Mouse (Mus musculus) gastrocnemius, postnatal 14 days (tissue): ENCODE data around the gene Gng8. TPM values are rescaled to one million over a fixed set of nuclear protein-coding genes. Genes with fewer than 3 reads are reported as not detected.

ENCODE experiments used
- DNase-seq: peaks from one replicate; pipeline ENCODE4 v3.0.0; 2021; ENCODE audit warnings: mixed read lengths
- intact Hi-C: fragments of 180-260 bp; cut with DNase I; formaldehyde crosslinking; loops from one replicate; pipeline ENCODE4 v1.15.1; 2025; ENCODE audit warnings: low total_unique reads
- total RNA-seq, 2 experiments: library from RNA; stranded (reverse); gene quantifications; 2 replicates each; pipeline ENCODE4 v1.2.3; 2021

Gene Gng8
- total RNA-seq, 2 experiments from 2014 or later = 0.47 to 0.66 TPM

GRCm38 (mm10) chr7:16944061-16944807 lies 52.6 kb downstream of the Gng8 start, which contains the start of gene Pnmal2:
TSS of gene Pnmal2 (plus strand) at chr7:16944682.
- intact Hi-C loops = no loop called here
- DNase-seq = peak; percentile 86

- no peak for DNase-seq
- intact Hi-C loops = no loop called here
Observed at GRCm38 (mm10) chr7:16944808-16945315, 53.3 kb downstream of the Gng8 start.

Other genes with a start within 250 kb of the Gng8 start
- gene Ceacam15, start 216.1 kb upstream of the Gng8 start, total RNA-seq = not detected
- gene Ceacam9, start 169.9 kb upstream of the Gng8 start, total RNA-seq = not detected
- gene Ap2s1, start 153.4 kb upstream of the Gng8 start, total RNA-seq = 10 to 100 TPM; 62.5 to 62.9 TPM
- 10 to 100 TPM; 25.4 to 27.0 TPM for gene Slc1a5, start 110.4 kb upstream of the Gng8 start, total RNA-seq
- gene Strn4, start 75.9 kb upstream of the Gng8 start, total RNA-seq = 10 to 100 TPM; 22.6 to 29.3 TPM
- gene Fkrp, start 75.1 kb upstream of the Gng8 start, total RNA-seq = 10 to 100 TPM; 24.2 to 25.8 TPM
- gene Prkd2, start 48.9 kb upstream of the Gng8 start, total RNA-seq = 10 to 100 TPM in 1 of 2 experiments, 1 to 10 TPM in 1; 8.5 to 11.8 TPM
- gene Dact3, start 16.5 kb upstream of the Gng8 start, total RNA-seq = 1 to 10 TPM; 3.9 to 7.1 TPM
- 1 to 10 TPM; 1.6 to 2.6 TPM for gene Ptgir, start 14.7 kb downstream of the Gng8 start, total RNA-seq
- 100 to 1,000 TPM; 247 to 276 TPM for gene Calm3, start 32.3 kb downstream of the Gng8 start, total RNA-seq
- 10 to 100 TPM in 1 of 2 experiments, 1 to 10 TPM in 1; 9.2 to 11.8 TPM for gene Pnmal2, start 52.9 kb downstream of the Gng8 start, total RNA-seq
- gene Pnmal1, start 67.9 kb downstream of the Gng8 start, total RNA-seq = not detected
- under 1 TPM in 1 of 2 experiments, not detected in 1; 0.04 TPM for gene Gm42372, start 91.3 kb downstream of the Gng8 start, total RNA-seq
- 1 to 10 TPM; 5.8 to 6.5 TPM for gene Ccdc8, start 100.9 kb downstream of the Gng8 start, total RNA-seq
- gene Ppp5c, start 136.1 kb downstream of the Gng8 start, total RNA-seq = 10 to 100 TPM; 56.3 to 67.8 TPM
- gene Hif3a, start 170.6 kb downstream of the Gng8 start, total RNA-seq = 1 to 10 TPM; 1.6 to 6.0 TPM
- under 1 TPM; 0.04 to 0.09 TPM for gene Psg16, start 182.3 kb downstream of the Gng8 start, total RNA-seq